Mouse (Mus musculus) lung, postnatal 14 days (tissue): Measurements from ENCODE around the gene Gm28036.
A peak's percentile ranks its signal among the peaks of the same experiment; 100 is the strongest.

Experiments
- DNase-seq: peaks from one replicate; pipeline ENCODE4 v3.0.0; 2021

Gene Gm28036

DNA sequence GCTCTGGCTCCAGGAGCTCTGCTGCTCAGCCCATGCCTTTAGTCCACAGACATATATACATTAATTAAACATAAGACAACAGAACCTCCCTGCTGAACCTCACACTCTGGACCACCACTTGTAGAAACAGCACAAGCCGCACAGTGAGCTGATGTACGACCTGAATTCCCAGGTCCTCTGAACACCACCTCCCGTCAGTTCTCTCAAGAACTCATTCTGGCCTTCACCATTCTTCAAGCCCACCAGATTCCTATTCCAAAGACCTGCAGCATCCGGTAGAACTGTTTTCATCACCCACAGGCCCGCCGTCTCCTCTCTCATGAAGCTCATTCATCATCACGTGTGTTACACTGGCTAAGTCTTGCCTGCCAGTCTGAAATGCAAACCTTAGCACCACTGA, 46.5 kb downstream of the Gm28036 start:
- DNase-seq = no peak

DNA sequence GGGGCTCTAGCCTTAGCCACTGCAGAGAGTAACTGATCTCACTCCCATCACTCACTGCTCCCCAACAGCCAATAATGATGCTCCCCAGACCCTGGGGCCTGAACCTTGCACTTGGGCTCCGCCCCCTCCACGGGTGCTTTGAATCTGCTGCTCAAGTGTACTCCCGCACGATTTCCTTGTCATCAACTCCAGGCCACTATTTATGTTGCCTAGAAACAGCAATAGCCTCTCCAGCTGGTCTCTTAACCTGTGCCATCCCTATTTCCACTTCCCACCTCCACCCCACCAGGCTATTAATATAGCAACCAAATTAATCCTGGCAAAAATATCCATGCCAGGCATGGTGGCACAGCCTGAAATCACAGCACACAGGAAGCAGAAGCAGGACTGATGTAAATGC, 47.2 kb downstream of the Gm28036 start:
- DNase-seq = no peak

DNA sequence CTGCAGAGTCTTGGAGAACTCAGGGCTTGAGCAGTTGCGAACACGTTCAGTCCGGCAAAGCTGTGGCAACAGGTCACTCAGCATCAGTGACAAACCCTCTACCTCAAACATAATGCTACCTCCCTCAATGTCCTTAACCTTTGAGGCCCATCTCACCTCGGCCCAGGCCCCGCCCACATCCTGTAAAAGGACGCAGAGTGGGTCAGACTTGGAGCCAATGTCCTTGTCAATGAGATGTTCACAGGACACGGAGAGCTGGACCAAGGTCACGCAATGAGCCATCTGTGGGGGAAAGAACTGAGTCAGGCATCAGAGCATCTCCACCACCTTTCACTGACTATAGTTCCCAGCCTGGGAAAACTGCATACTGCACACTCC, 47.7 kb downstream of the Gm28036 start:
- no peak for DNase-seq

DNA sequence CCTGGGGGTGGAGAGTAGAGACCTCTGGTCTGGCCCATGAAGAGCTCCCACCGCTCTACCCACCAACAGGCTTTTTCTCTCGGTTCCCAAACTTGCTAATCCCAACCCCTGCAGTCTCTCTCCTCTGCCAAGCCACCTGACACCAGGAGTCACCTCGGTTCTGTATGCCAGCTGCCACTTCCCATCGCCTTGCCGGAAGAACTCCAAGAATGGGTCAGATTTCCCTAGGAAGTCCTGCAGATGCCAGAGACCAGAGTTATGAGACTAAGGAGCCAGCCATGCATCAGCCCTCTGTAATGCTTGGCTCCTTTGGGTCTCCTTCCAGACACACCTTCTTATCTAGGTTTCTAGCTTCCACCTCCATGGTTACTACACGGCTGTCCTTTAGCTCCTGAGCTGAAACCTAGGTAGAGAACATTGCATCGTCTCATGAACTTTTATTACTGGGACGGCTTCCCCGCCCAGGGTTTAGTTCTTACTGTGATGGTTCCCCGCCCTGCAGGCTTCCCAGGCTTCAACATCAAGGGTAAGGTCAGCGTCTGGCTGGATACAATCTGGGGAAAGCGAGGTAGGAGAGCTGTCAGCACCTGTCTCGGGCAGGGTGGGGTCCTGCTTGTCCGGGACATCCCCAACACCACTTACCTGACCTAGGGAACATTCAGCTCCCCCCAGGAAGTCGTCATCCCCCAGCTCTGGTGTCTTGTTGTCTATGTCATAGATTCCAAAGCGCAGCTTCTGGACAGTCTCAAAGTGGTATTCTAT, 48.3 kb downstream of the Gm28036 start:
- DNase-seq = no peak

DNA sequence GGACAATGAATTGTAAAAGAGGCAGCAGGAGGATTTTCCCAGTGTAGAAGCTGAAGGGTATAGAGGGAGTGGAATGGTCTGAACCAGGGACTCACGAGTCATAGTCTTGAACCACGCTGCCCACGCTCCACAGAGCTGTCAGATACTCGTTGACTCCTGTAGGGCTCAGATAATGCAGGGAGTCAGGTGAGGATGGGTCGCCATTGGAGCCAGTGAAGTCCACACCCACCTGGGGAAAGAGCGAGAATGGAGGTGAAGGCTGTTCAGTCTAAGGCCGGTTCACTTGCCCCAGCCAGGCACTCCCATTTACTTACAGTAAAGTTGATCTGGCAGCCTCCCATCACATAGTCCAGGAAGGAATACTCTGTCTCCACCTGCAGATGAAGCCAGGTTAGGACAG, 49.4 kb downstream of the Gm28036 start:
- no peak for DNase-seq

DNA sequence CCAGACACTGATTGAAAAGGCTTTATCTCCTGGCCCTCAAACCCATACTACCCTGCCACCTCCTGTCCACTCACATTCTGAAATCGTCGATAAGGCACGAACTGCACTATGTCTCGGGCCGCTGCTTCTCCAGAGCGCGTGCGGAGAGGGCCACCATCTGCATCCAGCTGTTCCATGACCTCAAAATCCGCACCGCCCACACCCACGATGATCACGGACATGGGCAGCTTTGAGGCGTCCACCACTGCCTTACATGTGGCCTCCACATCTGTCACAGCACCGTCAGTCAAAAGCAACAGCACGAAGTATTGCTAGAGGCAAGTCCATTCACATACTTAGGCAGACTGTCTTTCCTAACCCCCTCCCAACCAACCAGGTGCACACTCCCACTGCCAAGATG, 53.2 kb downstream of the Gm28036 start:
- peak; percentile 38 for DNase-seq

DNA sequence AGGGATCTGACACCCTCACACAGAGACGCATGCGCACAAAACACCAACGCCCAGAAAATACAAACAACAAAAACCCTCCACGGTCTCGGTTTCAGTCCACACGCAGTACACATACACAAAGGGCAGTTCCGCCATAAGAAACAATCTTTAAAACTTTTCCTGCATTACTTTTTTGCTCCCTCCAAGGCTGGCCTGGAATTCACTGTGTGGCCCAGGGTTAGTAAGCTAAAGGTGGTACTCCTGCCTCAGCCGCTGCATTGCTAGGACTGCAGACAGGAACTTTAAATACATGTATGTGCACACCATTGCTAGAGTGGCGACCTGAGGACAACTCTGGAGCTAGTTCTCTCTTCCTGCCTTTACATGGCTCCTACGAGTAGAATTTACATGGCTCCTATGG, 55.7 kb downstream of the Gm28036 start:
- DNase-seq = no peak

DNA sequence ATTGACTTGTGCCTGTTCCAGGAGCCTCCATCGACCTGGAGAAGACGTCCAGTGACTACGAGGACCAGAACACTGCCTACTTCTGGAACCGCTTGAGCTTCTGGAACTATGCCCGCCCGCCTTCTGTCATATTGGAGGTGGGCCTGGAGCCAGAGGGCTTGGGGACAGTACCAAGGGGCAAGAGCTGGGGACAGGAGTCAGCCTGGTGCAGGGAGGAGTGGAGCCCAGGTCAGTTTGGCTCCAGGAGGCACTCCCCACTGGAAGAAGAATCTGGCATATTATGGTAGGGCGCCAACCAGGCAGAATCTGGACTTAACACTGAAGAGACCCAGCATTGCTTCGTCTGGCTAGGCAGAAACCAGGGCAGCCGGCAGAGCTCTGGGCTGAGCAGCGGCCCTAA, 59.0 kb downstream of the Gm28036 start:
- DNase-seq = no peak

DNA sequence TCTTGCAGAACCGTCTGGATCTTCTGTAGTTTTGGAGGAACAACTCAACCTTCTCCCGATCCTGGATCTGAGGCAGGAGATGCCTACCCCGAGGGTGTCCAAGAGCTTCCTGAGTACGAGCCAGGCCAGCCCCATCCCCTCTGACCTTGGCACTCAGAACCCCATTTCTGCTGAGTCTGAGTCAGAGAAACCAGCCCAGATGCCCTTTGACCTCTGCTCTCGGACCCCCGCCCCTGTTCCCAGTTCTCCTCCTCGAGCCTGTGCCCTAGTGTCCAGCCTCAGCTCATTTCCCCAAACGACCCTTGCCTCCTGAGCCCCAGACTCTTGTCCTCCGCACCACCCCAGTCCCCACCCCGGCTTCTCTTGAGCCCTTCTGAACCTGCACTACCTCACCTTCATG, 60.8 kb downstream of the Gm28036 start:
- DNase-seq = no peak

DNA sequence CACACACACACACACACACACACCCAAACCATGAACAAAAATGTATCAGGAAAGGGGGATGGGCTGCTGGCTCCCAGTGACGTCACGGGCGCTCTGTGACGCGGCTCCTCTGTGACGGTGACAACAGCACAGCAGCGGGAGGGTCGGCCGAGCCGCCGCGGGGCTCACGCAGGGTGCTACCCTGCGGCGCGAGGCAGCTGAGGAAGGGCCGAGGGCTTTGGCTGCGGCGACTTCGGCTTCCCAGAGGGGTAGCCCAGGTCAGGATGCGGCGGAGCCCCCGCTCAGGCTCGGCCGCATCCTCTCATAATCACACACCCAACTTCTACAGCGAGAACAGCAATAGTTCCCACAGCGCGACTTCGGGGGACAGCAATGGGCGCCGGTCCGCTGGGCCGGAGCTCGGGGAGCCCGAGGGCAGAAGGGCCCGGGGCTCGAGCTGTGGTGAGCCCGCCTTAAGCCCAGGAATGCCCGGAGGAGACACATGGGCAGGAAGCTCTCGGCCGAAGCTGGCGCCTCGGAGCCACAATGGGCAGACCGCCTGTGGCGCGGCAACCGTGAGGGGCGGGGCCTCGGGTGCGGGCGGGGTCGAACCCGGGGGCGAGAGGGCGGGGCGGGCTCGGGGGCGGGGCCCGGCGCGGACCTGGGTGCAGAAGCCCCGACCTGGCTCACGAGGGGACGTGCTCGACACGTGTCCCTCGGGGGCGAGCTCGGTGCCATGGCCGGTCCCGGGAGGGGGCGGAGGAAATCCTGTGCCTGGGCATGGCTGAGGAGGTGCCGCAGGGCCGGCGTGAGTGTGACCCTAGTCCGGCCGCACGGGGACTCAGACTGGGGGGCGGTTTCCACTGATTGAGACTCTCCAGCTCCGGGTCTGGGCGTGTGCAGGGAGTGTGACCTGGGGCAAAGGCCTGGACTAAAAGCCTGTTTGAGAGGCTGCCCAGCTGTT, 61.5 kb downstream of the Gm28036 start, which contains the start of gene Spag4:
Spag4 (plus strand) TSS at position 77 of the 943 bp plus-strand sequence.
- DNase-seq = peak; percentile 74

DNA sequence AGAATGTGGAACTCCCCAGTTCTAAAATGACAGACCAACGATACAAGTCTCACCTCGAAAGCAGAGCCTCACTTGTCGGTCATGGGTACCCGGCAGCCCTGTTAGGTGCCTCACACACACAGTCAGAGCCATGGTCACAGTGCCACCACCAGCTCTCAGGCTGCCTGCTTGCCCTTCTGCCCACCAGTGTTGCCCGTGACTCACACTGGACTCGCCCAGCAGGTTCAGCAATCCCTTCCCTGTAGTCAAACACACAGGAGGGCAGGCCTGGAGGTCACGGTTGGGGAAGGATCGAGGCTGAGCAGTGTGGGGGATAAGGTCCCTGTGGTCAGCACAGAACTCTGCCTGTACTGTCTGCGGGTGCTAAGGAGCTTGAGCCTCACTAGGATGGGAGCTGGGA, 74.1 kb downstream of the Gm28036 start, which contains the start of gene Fer1l4:
Fer1l4 (minus strand) TSS at position 132 of the 400 bp plus-strand sequence.
- DNase-seq = no peak

DNA sequence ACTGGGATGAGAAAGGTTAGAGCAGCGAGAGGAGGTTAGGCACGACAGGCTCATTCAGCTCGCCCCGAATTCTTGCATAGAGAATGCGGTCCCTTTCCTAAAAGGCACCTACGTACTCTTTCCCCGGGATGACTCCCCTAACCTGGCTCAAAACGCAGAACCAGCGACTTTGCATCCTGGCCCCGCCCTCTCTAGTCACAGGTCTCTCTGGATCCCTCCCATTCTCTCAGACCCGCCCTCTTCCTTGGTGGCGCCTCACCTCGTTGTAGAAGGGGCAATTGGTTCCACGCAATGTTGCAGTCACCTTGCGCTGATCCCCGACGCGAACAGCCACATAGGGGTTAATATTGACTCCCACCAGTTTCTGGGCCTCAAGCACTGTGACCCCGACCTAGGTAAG, 79.0 kb downstream of the Gm28036 start:
- DNase-seq = no peak

DNA sequence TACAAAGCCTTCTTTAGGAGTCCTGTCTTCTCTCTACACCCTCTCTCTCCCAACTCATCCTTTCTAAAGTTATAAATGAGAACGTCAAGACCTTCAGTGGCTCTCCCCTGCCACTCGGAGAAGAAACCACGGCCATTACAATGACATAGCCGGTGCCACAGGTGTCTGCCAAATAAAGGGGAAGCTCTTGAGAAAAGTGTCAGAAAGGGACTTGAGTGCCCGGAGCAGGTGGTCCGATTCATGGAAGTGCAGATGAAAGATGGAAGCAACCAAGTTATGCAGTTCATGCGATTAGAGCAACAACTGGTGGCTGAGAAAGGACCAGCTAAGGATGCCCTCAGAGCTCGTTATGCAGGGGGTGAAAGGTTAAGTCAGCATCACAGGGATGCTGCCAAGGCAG, 84.0 kb downstream of the Gm28036 start:
- no peak for DNase-seq

DNA sequence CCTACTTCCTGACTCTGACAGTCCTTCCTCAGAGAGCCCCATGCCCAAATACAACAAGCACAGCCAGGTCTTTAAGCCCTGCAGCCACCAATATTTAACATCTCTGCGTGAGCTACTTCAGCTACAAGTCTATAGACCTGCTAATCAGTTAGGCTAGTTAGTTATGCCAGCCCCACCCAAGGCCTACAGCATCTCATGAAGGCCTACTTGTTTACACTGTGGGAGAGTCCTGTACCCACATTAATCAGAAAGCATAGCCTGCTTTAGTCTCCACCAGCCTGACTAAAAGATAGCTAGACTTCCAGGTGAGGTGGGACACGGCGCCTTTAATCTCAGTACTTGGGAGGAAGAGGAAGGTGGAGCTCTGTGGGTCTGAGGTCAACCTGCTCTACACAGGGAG, 87.5 kb downstream of the Gm28036 start:
- no peak for DNase-seq

DNA sequence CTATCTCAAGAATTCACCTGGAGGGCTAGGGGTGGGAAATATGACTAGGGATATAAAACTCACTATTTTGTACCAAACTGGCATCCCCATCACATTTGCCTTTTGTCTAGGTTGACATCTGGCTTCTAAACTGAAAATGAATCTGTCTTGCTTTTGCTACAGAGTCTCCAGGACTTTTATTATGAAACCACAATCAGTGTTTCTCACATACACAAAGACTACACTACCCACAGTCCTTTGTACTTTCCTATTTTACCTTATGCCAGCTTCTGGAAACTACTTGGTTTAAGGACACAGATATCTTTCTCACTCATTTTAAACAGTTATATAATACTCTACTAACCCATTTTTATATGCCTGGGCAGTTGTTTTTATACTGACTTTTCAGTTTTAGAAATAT, 101.4 kb downstream of the Gm28036 start:
- DNase-seq = no peak
